Mouse (Mus musculus): ENCODE measurements at regions not wholly inside any gene's neighbourhood (a gene's known extent, or its start where the extent isn't known, plus 50 kb on each side); places are given as distances from the start of the nearest gene placed in this dataset.

DNA sequence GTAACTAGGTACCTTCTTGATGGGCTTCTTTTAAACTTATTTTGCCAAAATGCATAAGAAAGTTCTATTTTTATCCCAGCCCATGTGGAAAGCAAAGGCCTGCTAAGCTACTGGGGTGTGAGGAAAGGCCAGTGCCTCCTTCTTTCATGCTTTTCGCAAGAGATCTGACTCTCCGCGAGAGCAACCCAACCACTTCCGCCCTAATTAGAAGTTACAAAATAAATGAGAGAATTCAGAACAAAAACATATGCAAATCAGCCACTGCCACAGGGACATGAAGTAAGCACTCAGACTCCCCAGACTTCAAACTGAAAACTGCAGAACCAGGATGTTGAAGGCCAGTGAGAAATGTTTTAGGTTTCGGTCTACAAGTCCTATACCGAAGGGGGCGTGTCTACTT is 91.4 kb downstream of the Edn1 start:
- Histone ChIP-seq H3K9me3 (ENCODE audit: control insufficient read depth, low read length) (no peaks in the 10 kb centered on the region), H3K36me3 (ENCODE audit: control insufficient read depth, insufficient read depth) (no peaks in the 10 kb centered on the region), H3K27me3 (replicated peaks; ENCODE audit: control insufficient read depth, insufficient read depth, low read length) (no peaks in the 10 kb centered on the region), H3K9ac (replicated peaks; ENCODE audit: low read depth, low read length) (no peak overlapping the region), H3K4me3 (replicated peaks; ENCODE audit: low read length) (no peak overlapping the region), H3K4me1 (replicated peaks; ENCODE audit: control insufficient read depth, insufficient read depth, low read length) (no peaks in the 10 kb centered on the region), H3K4me2 (ENCODE audit: low read length) (no peak overlapping the region), H3K27ac (ENCODE audit: low read length) (no peak overlapping the region)
- no peak for ATAC-seq
- WGBS: 53% methylated on average over 7 of the region's 7 CpGs

DNA sequence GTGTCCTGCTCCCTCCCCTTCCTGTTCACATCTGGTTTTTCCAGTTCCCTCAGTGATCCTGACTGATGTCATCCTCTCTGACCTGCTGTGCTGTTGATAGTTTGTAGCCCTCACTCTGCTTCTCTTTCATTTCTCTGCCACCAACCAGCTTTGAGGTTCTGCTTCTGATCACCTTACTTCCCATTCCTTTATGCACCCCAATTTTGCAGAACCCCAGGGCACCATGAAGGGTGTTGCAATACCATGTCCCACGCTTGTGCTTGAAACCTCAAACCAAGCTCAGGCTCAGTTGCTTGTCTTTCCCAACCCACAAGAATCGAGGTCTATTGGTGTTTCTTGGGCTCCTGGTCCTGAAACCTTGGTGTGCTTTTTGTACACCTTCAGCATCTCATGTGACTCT is 93.3 kb downstream of the Edn1 start:
- WGBS: 75% methylated on average over 2 of the region's 2 CpGs
- Histone ChIP-seq H3K9me3 (ENCODE audit: control insufficient read depth, low read length) (no peaks in the 10 kb centered on the region), H3K27me3 (replicated peaks; ENCODE audit: control insufficient read depth, insufficient read depth, low read length) (no peaks in the 10 kb centered on the region), H3K4me1 (replicated peaks; ENCODE audit: control insufficient read depth, insufficient read depth, low read length) (no peaks in the 10 kb centered on the region), H3K4me2 (ENCODE audit: low read length) (no peak overlapping the region), H3K4me3 (replicated peaks; ENCODE audit: low read length) (no peak overlapping the region), H3K36me3 (ENCODE audit: control insufficient read depth, insufficient read depth) (no peaks in the 10 kb centered on the region), H3K27ac (ENCODE audit: low read length) (no peak overlapping the region), H3K9ac (replicated peaks; ENCODE audit: low read depth, low read length) (no peak overlapping the region)
- ATAC-seq: no peak

DNA sequence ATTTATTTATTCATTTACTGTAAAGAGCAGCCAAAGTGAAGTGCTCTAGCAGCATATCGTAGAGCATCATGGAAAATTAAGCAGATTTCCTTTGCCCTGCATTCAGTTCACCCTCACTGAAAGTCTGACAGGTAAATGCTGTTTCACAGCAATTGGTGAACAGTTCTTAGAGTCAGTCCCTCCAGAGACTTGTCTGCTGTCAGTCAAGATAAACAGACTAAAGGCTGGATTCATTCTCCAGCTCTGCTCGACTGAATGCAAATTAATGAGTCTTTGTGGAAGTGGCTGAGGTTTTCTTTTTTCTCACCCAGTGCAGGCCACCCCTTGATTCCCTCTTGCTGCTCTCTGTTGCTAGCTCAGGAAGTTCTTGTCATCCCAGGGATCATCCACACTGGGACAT is 100.2 kb downstream of the Edn1 start:
- Histone ChIP-seq H3K27ac (ENCODE audit: low read length) (no peak overlapping the region), H3K9me3 (ENCODE audit: control insufficient read depth, low read length) (no peaks in the 10 kb centered on the region), H3K9ac (replicated peaks; ENCODE audit: low read depth, low read length) (no peak overlapping the region), H3K27me3 (replicated peaks; ENCODE audit: control insufficient read depth, insufficient read depth, low read length) (no peaks in the 10 kb centered on the region), H3K4me1 (replicated peaks; ENCODE audit: control insufficient read depth, insufficient read depth, low read length) (peaks cover 3% of the 10 kb centered on the region; the same call in 1 of the 2 replicates), H3K4me2 (ENCODE audit: low read length) (no peak overlapping the region), H3K36me3 (ENCODE audit: control insufficient read depth, insufficient read depth) (no peaks in the 10 kb centered on the region), H3K4me3 (replicated peaks; ENCODE audit: low read length) (no peak overlapping the region)
- 18% methylated on average over 2 of the region's 2 CpGs for WGBS
- peak; percentile 57; the same call in 1 of the 2 replicates for ATAC-seq

DNA sequence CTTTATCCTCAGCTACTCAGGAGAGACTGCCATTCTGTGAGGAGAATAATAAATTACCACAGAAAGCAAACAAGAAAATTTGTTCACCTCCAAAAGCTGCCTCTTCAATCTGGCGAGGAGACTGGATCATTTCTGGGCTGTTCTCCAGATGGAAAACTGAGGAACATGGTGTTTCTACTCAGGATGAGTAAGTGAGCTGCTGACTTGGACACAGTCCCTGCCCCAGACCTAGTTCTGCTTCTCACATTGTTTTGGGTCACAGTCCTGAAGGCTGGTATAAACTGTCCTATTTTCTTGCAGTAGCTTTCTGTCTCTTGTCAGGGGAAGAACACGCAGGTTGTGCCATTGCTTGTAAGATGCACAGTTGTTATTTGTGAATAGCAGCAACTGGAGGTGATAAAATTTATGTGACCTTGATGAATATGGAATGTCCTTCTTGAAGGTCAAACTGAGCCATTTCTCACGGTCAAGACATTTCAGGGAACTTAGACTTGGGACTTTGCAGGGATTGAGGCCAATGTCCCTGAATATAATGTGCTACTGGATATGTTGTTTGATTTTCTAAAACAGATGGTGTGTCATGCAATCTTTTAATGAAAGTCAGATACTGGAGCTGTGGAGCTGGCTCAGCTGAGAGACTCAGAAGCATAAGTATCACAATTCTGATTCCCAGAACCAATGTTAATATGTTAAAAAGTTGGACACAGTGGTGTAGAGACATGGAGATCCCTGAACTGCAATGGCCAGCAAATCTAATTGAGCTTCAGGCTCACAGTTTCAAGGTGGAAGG is 102.2 kb downstream of the Edn1 start:
- no peak overlapping the region for H3K9ac ChIP-seq (replicated peaks; ENCODE audit: low read depth, low read length)
- no peaks in the 10 kb centered on the region for H3K9me3 ChIP-seq (ENCODE audit: control insufficient read depth, low read length)
- no peak overlapping the region for H3K4me2 ChIP-seq (ENCODE audit: low read length)
- H3K4me1 ChIP-seq (replicated peaks; ENCODE audit: control insufficient read depth, insufficient read depth, low read length): peaks cover 3% of the 10 kb centered on the region; the same call in 1 of the 2 replicates
- H3K27me3 ChIP-seq (replicated peaks; ENCODE audit: control insufficient read depth, insufficient read depth, low read length): no peaks in the 10 kb centered on the region
- 84% methylated on average over 3 of the region's 3 CpGs for WGBS
- no peak overlapping the region for H3K27ac ChIP-seq (ENCODE audit: low read length)
- H3K36me3 ChIP-seq (ENCODE audit: control insufficient read depth, insufficient read depth): no peaks in the 10 kb centered on the region
- no peak overlapping the region for H3K4me3 ChIP-seq (replicated peaks; ENCODE audit: low read length)
- no peak for ATAC-seq

DNA sequence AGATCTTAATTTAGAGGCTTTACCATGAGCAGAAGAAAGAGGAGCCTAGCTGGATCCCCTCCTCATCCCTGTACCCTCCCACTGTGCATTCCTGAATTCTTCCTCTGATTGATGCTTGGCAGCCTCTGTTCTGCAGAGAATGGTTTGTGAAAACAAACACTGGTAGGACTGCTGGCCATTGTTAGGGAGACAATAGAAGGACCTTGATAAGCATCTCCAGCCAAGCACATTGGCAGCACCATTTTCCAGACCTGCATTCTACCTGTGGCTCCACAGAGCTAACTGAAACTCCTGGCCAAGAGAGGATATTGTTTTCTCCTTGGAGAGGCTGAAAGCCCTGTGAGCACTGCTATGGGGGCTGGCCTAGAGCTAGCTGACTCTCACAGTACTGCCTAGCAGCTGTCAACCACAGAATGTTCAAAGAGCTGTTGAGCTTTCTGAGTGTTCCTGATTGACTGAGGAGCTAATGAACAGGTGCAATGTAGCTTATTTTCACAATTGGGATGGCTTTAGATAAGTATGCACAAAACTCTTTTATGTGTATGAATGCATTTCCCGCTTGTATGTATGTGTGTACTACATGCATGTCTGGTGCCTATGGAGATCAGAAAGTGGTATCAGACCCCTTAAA is 111.5 kb downstream of the Edn1 start:
- no peaks in the 10 kb centered on the region for H3K9me3 ChIP-seq (ENCODE audit: control insufficient read depth, low read length)
- ATAC-seq: no peak
- no peak overlapping the region for H3K9ac ChIP-seq (replicated peaks; ENCODE audit: low read depth, low read length)
- no peaks in the 10 kb centered on the region for H3K36me3 ChIP-seq (ENCODE audit: control insufficient read depth, insufficient read depth)
- H3K4me2 ChIP-seq (ENCODE audit: low read length): no peak overlapping the region
- 77% methylated on average over 1 of the region's 1 CpGs for WGBS
- H3K4me3 ChIP-seq (replicated peaks; ENCODE audit: low read length): no peak overlapping the region
- no peak overlapping the region for H3K27ac ChIP-seq (ENCODE audit: low read length)
- H3K4me1 ChIP-seq (replicated peaks; ENCODE audit: control insufficient read depth, insufficient read depth, low read length): 0 out of 2 replicates have a peak, but pooled peaks cover 2% of the 10 kb centered on the region
- no peaks in the 10 kb centered on the region for H3K27me3 ChIP-seq (replicated peaks; ENCODE audit: control insufficient read depth, insufficient read depth, low read length)

DNA sequence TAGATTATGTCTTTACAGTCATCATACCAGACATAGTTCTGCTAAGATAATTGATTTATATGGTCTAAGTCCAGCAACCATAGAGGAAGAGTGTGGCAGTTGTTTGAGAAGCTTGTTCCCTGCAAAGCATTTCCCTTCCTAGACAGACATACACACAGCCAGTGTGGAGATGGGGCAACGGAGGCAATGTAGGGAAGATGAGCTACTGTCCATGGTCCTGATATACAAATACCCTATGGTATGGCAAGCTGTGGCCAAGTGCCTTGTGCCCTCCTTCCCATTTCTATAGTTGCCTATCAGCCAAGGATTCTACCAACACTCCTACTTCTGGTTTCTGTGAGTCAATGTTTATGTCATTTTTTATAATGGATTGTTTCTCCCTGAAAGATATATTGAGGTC is 145.6 kb downstream of the Edn1 start:
- Histone ChIP-seq H3K36me3 (ENCODE audit: control insufficient read depth, insufficient read depth) (no peaks in the 10 kb centered on the region), H3K9ac (replicated peaks; ENCODE audit: low read depth, low read length) (no peak overlapping the region), H3K4me2 (ENCODE audit: low read length) (no peak overlapping the region), H3K9me3 (ENCODE audit: control insufficient read depth, low read length) (no peaks in the 10 kb centered on the region), H3K27me3 (replicated peaks; ENCODE audit: control insufficient read depth, insufficient read depth, low read length) (no peaks in the 10 kb centered on the region), H3K4me1 (replicated peaks; ENCODE audit: control insufficient read depth, insufficient read depth, low read length) (no peaks in the 10 kb centered on the region), H3K27ac (ENCODE audit: low read length) (no peak overlapping the region), H3K4me3 (replicated peaks; ENCODE audit: low read length) (no peak overlapping the region)
- ATAC-seq: no peak
- WGBS: 17% methylated on average over 1 of the region's 1 CpGs

DNA sequence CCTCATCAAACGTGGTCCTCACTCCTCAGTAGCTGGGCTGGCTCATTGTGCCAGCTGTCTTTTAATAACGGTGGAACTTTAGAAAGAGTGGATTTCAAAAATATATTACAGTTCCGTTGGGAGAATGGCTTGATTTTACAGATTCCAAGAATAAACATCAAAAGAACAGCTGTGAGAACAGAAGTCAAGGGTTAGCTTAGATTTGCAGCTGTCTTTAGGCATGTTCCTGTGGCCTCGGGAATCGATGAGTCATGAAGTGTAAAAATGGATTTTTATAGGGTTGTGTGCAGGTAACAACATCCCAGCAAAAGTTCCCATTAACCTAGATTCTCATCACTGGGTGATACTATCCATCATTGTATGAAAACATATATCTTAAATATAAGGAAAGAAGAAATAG is 152.4 kb downstream of the Edn1 start:
- H3K9me3 ChIP-seq (ENCODE audit: control insufficient read depth, low read length): no peaks in the 10 kb centered on the region
- H3K27me3 ChIP-seq (replicated peaks; ENCODE audit: control insufficient read depth, insufficient read depth, low read length): no peaks in the 10 kb centered on the region
- WGBS: 67% methylated on average over 5 of the region's 5 CpGs
- no peak overlapping the region for H3K4me3 ChIP-seq (replicated peaks; ENCODE audit: low read length)
- no peak overlapping the region for H3K4me2 ChIP-seq (ENCODE audit: low read length)
- no peak for ATAC-seq
- H3K4me1 ChIP-seq (replicated peaks; ENCODE audit: control insufficient read depth, insufficient read depth, low read length): no peaks in the 10 kb centered on the region
- H3K9ac ChIP-seq (replicated peaks; ENCODE audit: low read depth, low read length): no peak overlapping the region
- H3K36me3 ChIP-seq (ENCODE audit: control insufficient read depth, insufficient read depth): no peaks in the 10 kb centered on the region
- no peak overlapping the region for H3K27ac ChIP-seq (ENCODE audit: low read length)

DNA sequence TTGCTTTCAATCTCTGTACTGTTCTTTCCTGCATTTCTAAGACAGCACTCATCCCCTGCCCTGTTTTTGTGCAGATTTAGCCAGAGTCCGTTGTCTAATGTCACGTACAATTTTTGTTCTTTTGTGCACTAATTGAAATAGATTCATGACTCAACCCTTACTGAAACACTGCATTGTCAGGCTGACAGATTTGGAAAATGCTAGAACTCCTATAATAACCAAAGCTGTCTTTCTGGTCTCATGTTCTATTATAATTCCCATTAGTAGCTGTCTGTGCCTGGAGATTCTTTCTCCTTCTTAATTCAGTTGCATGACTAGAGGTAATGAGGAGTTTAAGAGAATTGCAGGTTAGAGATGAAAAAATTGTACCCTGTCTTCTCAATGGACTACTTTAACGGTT is 158.6 kb downstream of the Edn1 start:
- H3K9ac ChIP-seq (replicated peaks; ENCODE audit: low read depth, low read length): no peak overlapping the region
- no peak overlapping the region for H3K4me2 ChIP-seq (ENCODE audit: low read length)
- H3K36me3 ChIP-seq (ENCODE audit: control insufficient read depth, insufficient read depth): no peaks in the 10 kb centered on the region
- 59% methylated on average over 3 of the region's 3 CpGs for WGBS
- ATAC-seq: no peak
- no peaks in the 10 kb centered on the region for H3K9me3 ChIP-seq (ENCODE audit: control insufficient read depth, low read length)
- H3K4me1 ChIP-seq (replicated peaks; ENCODE audit: control insufficient read depth, insufficient read depth, low read length): no peaks in the 10 kb centered on the region
- H3K27ac ChIP-seq (ENCODE audit: low read length): no peak overlapping the region
- H3K27me3 ChIP-seq (replicated peaks; ENCODE audit: control insufficient read depth, insufficient read depth, low read length): no peaks in the 10 kb centered on the region
- no peak overlapping the region for H3K4me3 ChIP-seq (replicated peaks; ENCODE audit: low read length)

DNA sequence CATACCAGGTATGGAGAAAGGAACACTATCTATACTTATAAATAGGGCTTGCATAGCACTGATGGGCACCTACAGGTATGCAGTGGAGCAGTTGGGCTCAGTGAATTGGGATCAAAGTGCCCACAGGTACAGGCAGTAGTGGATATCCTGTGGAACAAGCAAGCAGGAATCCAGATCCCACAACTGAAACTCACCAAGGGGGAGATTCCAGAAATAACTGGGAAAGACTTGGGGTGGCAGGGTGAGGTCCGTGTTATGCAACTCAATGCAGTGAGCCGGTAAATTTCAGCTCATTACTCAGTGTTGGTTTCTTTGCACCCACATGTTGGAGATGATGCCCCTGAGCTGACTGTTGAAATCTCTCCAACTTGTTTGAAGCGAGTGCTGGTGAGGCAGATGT is 177.5 kb downstream of the Edn1 start:
- Histone ChIP-seq H3K36me3 (ENCODE audit: control insufficient read depth, insufficient read depth) (no peaks in the 10 kb centered on the region), H3K27ac (ENCODE audit: low read length) (no peak overlapping the region), H3K9me3 (ENCODE audit: control insufficient read depth, low read length) (no peaks in the 10 kb centered on the region), H3K4me1 (replicated peaks; ENCODE audit: control insufficient read depth, insufficient read depth, low read length) (no peaks in the 10 kb centered on the region), H3K4me3 (replicated peaks; ENCODE audit: low read length) (no peak overlapping the region), H3K9ac (replicated peaks; ENCODE audit: low read depth, low read length) (no peak overlapping the region), H3K4me2 (ENCODE audit: low read length) (no peak overlapping the region), H3K27me3 (replicated peaks; ENCODE audit: control insufficient read depth, insufficient read depth, low read length) (no peaks in the 10 kb centered on the region)
- no peak for ATAC-seq
- WGBS: 89% methylated on average over 3 of the region's 3 CpGs

Data from forebrain, embryonic 16.5 days (tissue).